Mouse (Mus musculus): ENCODE measurements at regions not wholly inside any gene's neighbourhood (a gene's known extent, or its start where the extent isn't known, plus 50 kb on each side); places are given as distances from the start of the nearest gene placed in this dataset.
"Not testable (repeated sequence)": the region's sequence is repeated elsewhere in the genome, so short reads cannot be mapped to it uniquely, and the experiment has no call there.

DNA sequence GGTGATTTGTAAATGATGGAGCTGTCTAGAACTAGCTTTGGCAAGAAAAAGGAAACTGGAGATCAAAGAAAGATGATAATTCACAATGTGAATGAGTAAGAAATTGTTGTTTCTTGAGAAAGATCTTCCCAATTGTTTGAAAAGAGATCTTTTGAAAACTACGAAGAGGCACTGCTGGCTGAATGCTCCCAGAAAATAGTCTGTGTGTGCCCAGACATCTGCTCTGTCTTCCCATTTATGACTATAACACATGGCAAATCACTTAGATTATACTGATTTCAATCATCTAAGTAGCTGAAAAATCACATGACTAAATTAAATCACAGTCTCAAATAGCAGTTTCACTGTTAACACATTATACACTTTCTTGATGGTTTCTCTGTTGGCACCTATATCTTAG lies 434.2 kb upstream of the Sema6d start:
- intact Hi-C loops (cut with DNase I) = no loop called here
- DNase-seq (ENCODE audit: low spot score in 2 of 2) = peak in 1 of 2 experiments; percentile 8

DNA sequence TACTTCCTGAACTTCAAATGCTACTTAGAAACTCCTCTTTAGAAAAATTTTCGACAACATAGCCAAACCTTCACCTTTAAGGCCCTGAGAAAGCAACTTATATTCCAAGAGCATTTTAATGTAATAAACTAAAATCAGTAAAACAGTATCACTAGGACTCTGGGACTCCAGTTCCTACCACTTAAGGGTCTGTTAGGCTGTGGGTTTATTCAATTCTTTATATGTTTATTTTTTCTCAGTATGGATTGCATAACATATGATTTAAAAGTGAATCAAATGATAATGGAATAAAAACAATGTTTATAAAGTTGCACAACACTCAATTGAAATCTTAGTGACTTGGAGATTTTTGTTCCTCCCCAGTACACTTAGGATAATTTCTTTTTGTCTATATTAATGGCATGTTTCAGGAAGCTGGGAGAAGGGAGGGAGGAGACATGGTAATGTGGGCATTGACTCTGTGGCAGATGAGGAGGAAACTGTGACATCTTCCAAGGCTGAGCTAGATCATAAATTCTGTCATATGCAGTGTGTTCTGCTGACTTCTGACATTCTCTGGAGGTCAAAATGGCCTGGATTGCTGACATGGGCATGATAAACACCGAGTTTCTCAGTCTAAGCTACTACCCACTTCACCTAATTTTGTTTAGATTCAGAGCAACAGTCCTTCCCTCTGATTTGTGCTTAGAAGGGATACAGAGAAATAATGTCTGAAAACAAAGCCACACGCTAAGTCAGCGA lies 401.3 kb upstream of the Sema6d start:
- intact Hi-C loops (cut with DNase I) = no loop called here
- DNase-seq (ENCODE audit: low spot score in 2 of 2) = no peak

DNA sequence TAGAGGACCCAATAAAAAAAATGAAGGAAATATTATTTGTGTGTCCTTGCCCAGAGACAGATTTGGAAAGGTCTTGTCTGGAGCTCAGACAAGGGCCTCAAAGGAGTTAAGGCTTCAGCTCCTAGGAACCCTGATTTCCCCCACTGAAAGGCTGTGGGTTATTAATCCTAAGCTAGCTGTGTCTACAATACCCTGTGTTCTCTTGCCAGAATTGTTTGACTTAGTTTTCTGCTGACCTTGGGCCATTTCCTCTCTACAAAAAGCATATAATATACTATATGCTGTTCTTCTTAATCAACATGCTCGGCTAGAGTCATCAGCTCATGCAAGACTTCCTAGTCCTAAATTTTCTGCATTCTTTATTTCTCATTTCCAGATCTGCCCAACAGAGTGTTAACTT lies 400.0 kb upstream of the Sema6d start:
- intact Hi-C loops (cut with DNase I) = no loop called here
- no peak for DNase-seq (ENCODE audit: low spot score in 2 of 2)

DNA sequence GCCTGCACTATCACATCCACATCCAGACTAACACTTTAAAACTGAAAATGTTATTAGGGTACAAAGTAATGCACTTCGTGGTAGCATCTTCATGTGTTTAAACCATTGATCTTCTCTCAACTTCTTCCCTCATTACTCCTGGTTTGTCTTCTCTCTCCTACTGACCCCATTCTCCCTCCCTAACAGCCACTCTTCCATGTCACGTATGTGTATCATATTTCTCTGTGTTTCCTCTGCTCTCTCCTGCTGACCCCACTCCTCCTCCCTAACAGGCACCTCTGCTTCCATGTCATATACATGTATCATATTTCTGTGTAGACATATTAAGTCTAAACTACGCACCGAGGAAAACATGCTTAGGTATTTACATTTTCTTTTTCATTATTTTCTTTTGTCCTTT lies 350.1 kb upstream of the Sema6d start:
- intact Hi-C loops (cut with DNase I) = no loop called here
- DNase-seq (ENCODE audit: low spot score in 2 of 2) = no peak

DNA sequence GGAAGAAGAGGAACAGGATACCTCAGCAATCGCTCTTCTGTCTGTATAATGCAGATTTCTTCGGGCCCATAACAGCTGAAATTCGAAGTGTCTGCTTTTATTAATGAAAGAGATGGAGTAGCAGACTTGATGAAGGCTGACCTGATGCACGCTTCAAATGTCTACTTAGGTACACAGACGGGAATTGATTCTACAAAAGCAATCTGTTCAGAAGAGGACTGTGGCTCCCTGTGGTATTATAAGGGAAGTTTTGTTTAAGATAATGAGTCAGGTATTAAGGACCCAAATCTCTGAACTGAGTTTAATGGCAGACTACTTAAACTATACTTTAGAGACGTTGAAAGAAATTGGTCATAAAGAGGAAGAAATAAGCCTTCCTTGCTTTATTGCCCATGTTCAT lies 349.2 kb upstream of the Sema6d start:
- no peak for DNase-seq (ENCODE audit: low spot score in 2 of 2)
- intact Hi-C loops (cut with DNase I) = no loop called here

DNA sequence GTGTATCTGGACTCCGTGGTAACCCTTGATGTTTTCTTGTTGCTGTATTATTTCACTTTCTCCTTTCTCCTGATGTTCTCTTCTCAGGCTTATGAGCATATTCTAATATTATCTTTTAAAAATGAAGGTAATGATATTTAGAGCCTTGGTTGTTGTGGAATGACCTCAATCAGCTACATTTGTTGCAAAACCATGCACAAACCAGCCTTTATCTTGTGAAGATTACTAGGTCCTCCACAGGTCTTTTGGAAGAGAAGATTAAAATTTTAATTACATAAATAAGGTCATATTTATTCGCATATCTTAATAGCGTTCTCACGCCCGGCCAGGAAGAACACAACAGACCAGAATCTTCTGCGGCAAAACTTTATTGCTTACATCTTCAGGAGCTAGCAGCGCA lies 335.5 kb upstream of the Sema6d start:
- no peak for DNase-seq (ENCODE audit: low spot score in 2 of 2)
- intact Hi-C loops (cut with DNase I) = no loop called here

DNA sequence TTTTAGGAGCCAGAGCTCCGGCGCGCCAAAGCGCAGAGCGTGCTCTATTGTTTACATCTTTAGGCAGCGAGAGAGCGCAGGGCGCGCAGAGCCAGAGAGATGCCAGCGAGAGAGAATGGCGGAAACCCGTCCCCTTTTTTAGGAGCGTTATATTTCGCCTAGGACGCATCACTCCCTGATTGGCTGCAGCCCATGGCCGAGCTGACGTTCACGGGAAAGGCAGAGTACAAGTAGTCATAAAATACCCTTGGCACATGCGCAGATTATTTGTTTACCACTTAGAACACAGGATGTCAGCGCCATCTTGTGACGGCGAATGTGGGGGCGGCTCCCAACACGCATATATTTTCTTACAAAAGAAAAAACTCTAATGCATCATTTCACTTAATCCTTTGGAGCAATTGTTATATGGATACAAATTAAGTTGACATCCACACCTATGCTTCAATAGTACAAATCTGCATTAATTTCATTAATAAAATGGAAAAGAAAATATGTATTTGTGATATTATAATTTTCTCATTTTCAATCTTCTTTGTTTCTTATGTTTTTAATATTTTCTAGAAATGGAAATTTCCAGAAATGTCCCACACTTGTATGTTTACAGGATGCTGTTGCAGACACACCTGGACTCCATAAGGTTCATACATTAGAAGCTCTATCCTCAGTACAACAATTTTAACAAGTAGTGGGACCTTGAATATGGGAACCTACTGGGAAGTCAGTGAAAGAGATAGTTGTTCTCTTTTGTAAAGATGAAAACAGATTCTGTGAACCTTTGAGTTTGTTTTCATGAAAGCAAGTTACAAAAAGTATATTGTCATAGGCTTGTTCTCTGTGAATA lies 334.9 kb upstream of the Sema6d start:
- intact Hi-C loops (cut with DNase I) = not testable (repeated sequence)

DNA sequence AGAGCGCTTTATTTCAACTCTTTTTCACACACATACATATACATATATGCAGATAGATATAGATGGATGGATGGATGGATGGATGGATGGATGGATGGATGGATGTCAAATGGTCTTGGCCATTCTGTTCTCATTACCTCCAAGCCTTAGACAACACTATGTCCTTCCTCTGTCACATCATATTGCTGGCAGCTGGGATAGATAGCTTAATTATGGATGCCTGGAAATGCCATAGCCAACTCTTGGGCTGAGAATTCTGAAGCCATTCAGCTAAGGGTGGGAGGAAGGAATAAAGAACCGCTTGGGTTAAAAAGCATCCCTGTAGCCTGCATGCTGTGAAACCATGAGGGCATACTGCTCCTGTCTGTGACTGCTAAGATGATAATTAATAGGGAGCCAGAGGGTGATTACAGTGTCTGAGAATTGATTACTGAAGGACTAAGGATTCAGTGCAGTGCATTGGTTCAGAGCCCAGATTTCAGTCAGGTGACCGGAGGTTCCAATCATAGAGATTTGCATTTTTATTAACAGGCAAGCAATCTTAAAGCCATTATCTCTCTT lies 290.5 kb upstream of the Sema6d start:
- intact Hi-C loops (cut with DNase I) = no loop called here
- DNase-seq (ENCODE audit: low spot score in 2 of 2) = no peak

More for the DNA sequence above, 334.9 kb upstream of the Sema6d start:
- not testable (repeated sequence) for DNase-seq (ENCODE audit: low spot score in 2 of 2)

DNA sequence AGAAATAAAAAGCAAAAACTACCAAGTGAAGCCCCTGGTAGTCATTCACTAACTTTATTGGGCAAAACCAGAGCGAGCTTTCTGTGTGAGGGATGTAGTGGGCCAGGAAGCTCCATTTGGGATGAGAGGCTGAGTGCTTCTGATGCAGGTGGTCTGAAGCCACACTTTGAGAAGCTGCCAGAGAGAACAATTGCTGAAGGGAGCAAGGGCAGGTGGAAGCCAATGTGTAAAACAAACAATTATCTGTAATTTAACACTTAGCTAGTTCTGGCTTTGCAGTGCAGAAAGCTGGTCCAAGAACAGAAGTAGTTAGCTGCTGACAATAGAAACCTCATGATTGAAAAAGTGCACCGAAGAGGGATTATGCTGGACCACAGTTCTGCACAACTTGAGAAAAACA lies 284.1 kb upstream of the Sema6d start:
- intact Hi-C loops (cut with DNase I) = no loop called here
- no peak for DNase-seq (ENCODE audit: low spot score in 2 of 2)

DNA sequence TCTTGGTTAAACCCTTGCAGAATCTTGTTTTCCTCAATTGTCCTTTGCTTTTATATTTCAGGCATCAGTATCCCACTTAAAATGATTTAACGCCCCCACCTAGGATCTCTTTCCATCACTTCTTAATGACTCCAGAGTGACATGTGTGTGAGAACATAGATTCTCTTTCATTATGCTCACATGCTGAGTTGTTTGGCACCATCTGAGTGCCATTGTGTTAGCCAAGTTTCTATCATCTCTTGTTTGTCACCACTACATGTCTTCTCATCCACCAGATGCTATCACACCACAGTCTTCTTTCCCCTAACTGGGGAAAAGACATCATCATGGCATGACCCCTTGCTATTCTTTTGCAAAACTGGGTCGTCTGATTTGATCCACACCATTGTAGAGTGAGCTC lies 283.4 kb upstream of the Sema6d start:
- no peak for DNase-seq (ENCODE audit: low spot score in 2 of 2)
- intact Hi-C loops (cut with DNase I) = no loop called here

DNA sequence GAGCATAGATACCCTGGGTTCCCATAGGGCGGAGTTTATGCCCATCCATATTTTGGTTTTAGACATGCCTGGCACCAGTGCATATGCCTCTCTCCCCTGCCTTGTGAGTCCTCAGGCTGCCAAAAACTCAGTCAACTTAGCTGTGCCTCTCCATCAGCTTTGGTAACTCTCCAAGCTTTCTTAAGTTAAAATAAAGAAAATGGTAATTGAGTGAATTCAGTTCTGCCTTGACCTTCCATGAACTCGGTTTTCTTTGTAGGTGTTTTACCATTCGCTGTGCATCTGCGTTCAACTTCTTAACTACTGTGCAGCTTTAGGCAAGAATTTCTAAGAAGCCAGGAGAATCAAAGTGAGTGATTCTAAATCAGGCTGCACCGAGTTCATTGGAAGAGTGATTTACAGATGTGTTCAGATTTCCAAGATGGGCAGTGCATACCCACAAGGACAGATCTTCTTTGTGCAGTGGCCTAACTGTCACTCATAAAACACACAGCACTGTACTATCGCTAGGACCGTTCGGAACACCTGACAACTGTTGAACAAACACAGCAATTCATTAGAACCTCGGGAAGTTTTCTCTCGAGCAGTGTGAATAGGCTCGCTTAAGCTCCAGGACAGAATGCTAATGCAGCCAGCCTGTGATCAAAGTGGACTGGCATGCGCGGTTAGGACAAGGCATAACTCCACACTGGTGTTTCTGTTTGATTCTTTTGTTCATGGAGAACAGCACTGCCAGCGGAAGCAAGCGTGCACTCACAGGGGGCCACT lies 276.4 kb upstream of the Sema6d start:
- DNase-seq (ENCODE audit: low spot score in 2 of 2) = peak; percentile 39 to 71
- intact Hi-C loops (cut with DNase I) = no loop called here

DNA sequence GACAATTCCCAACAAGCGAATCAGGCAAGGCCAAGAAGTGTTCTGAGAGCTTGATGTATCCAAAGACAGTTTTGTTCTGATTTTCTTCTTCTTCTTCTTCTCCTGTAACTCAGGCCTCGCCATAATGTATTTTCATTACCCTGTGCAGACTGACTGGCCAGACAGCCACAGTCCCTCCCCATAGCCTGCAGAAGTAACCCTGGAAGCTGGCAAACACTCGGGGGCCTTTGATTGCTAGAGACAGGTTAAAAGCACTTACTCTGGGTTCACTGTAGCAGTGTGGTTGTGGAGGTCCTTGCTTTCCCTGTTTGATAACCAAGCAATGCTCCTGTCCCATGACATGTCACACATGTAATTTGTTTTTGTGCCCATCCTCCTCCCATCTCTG lies 275.8 kb upstream of the Sema6d start:
- DNase-seq (ENCODE audit: low spot score in 2 of 2) = no peak
- intact Hi-C loops (cut with DNase I) = no loop called here

DNA sequence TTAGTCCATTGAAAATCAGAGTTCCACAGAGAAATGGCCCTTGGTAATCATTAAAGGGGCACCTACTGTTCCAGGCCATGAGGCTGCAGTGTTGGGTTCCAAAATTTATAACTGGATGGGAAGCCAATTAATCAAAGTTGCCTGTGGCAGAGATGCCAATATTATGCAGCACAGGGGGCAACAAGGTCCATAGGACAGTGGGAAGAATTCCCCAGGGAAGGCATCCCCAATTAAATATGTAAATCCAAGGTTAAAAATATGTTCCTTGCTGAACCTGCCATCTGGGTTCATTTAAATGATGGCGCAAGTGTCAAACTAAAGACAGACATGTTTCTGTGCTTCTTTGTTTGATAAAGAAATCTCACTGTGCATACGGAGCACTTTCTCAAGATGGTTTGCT lies 273.1 kb upstream of the Sema6d start:
- intact Hi-C loops (cut with DNase I) = no loop called here

DNA sequence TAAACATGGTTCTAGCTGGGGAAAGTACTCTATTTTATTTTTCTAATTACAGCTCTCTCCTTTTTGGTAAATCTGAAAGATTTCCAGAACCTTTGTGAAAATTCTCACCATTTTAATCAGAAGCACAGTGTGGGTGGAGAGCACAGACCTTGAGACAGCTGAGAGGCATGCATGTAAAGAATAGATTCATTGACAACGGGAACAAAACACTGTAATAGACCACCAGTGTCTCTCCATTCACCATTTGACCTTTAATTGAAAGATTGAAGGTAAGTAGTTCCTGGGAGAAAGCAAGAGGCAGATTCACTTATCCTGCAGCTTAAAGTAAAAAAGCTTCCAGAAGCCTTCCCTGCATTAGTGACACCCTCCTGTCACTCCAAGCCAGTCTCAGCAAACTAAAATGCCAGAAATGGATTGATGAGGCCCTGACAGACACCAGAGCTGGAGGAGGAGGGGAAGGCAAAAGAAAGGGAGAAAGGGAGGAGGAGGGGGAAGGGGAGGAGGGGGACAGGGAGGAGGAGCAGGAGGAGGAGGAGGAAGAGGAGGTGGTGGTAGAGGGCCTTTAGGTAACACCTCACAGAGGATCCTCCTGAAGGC lies 256.1 kb upstream of the Sema6d start:
- intact Hi-C loops (cut with DNase I) = loop anchor here (1.0 to 5.0 kb wide), 2 partner anchors 81 to 94 kb away; no protein-coding TSS in a partner anchor
- no peak for DNase-seq (ENCODE audit: low spot score in 2 of 2)

More for the DNA sequence above, 273.1 kb upstream of the Sema6d start:
- DNase-seq (ENCODE audit: low spot score in 2 of 2) = no peak
